Mouse (Mus musculus): Measurements from ENCODE around the gene Wsb2. TPM values are rescaled to one million over a fixed set of nuclear protein-coding genes. Genes with fewer than 3 reads are reported as not detected.
"Not testable (repeated sequence)": the region's sequence is repeated elsewhere in the genome, so short reads cannot be mapped to it uniquely, and the experiment has no call there.

The Wsb2 gene
- total RNA-seq, 1 experiment, result 76.7 TPM

GRCm38 (mm10) chr5:117370592-117370991, 13.5 kb downstream of the Wsb2 start:
- no peak for DNase-seq (ENCODE audit: low read depth, low spot score)
- in situ Hi-C loops (cut with MboI; ENCODE audit: low sequenced_read_pairs in 2 of 2, unreplicated experiment in 2 of 2), result no loop called here
- H3K4me1 ChIP-seq (ENCODE audit: control insufficient read depth in 2 of 2, insufficient read depth in 2 of 2, low read length in 2 of 2, poor library complexity in 1 of 2), result peaks cover 4 to 12% of the 10 kb centered on the region in 2 experiments; a peak in 2 of 4 replicates
- TF ChIP-seq CHD2 (IDR thresholded peaks at IDR 0.05; ENCODE audit: low read depth, low read length) (no peak), HCFC1 (IDR thresholded peaks at IDR 0.05; ENCODE audit: borderline replicate concordance, insufficient read depth, low read length) (no peak), ZC3H11A (IDR thresholded peaks at IDR 0.05; ENCODE audit: borderline replicate concordance, low read depth, low read length) (no peak), ZNF384 (IDR thresholded peaks at IDR 0.05; ENCODE audit: low read depth, low read length) (no peak)
- H3K36me3 ChIP-seq (ENCODE audit: control insufficient read depth, insufficient read depth, low read length, poor library complexity, severe bottlenecking), result peaks cover 85% of the 10 kb centered on the region
- H3K27ac ChIP-seq (ENCODE audit: insufficient read depth, low read depth, low read length, poor library complexity, severe bottlenecking), result no peak overlapping the region
- no peak overlapping the region for H3K4me3 ChIP-seq (ENCODE audit: insufficient read depth in 1 of 2, low read depth in 1 of 2, low read length in 2 of 2, poor library complexity in 1 of 2, severe bottlenecking in 1 of 2)
- H3K9ac ChIP-seq (ENCODE audit: insufficient read depth, low read depth, low read length, poor library complexity, severe bottlenecking), result no peak overlapping the region
- H3K9me3 ChIP-seq (ENCODE audit: control insufficient read depth, insufficient read depth, low read depth, low read length), result no peaks in the 10 kb centered on the region

GRCm38 (mm10) chr5:117373418-117373817, 16.3 kb downstream of the Wsb2 start:
- Histone ChIP-seq H3K36me3 (ENCODE audit: control insufficient read depth, insufficient read depth, low read length, poor library complexity, severe bottlenecking) (peaks cover 86% of the 10 kb centered on the region), H3K4me1 (ENCODE audit: control insufficient read depth in 2 of 2, insufficient read depth in 2 of 2, low read length in 2 of 2, poor library complexity in 1 of 2) (peaks cover 0 to 7% of the 10 kb centered on the region in 2 experiments; a peak in 1 of 4 replicates), H3K9me3 (ENCODE audit: control insufficient read depth, insufficient read depth, low read depth, low read length) (no peaks in the 10 kb centered on the region), H3K9ac (ENCODE audit: insufficient read depth, low read depth, low read length, poor library complexity, severe bottlenecking) (no peak overlapping the region), H3K27ac (ENCODE audit: insufficient read depth, low read depth, low read length, poor library complexity, severe bottlenecking) (no peak overlapping the region), H3K4me3 (ENCODE audit: insufficient read depth in 1 of 2, low read depth in 1 of 2, low read length in 2 of 2, poor library complexity in 1 of 2, severe bottlenecking in 1 of 2) (no peak overlapping the region)
- TF ChIP-seq ZNF384 (IDR thresholded peaks at IDR 0.05; ENCODE audit: low read depth, low read length) (no peak), CHD2 (IDR thresholded peaks at IDR 0.05; ENCODE audit: low read depth, low read length) (no peak), HCFC1 (IDR thresholded peaks at IDR 0.05; ENCODE audit: borderline replicate concordance, insufficient read depth, low read length) (no peak), ZC3H11A (IDR thresholded peaks at IDR 0.05; ENCODE audit: borderline replicate concordance, low read depth, low read length) (no peak)
- in situ Hi-C loops (cut with MboI; ENCODE audit: low sequenced_read_pairs in 2 of 2, unreplicated experiment in 2 of 2), result no loop called here
- no peak for DNase-seq (ENCODE audit: low read depth, low spot score)

- Histone ChIP-seq H3K9me3 (ENCODE audit: control insufficient read depth, insufficient read depth, low read depth, low read length) (no peaks in the 10 kb centered on the region), H3K4me1 (ENCODE audit: control insufficient read depth in 2 of 2, insufficient read depth in 2 of 2, low read length in 2 of 2, poor library complexity in 1 of 2) (peaks cover 0 to 7% of the 10 kb centered on the region in 2 experiments; a peak in 1 of 4 replicates), H3K9ac (ENCODE audit: insufficient read depth, low read depth, low read length, poor library complexity, severe bottlenecking) (no peak overlapping the region), H3K4me3 (ENCODE audit: insufficient read depth in 1 of 2, low read depth in 1 of 2, low read length in 2 of 2, poor library complexity in 1 of 2, severe bottlenecking in 1 of 2) (no peak overlapping the region), H3K36me3 (ENCODE audit: control insufficient read depth, insufficient read depth, low read length, poor library complexity, severe bottlenecking) (peaks cover 84% of the 10 kb centered on the region), H3K27ac (ENCODE audit: insufficient read depth, low read depth, low read length, poor library complexity, severe bottlenecking) (no peak overlapping the region)
- TF ChIP-seq ZNF384 (IDR thresholded peaks at IDR 0.05; ENCODE audit: low read depth, low read length), result no peak
- no peak for TF ChIP-seq ZC3H11A (IDR thresholded peaks at IDR 0.05; ENCODE audit: borderline replicate concordance, low read depth, low read length)
- TF ChIP-seq HCFC1 (IDR thresholded peaks at IDR 0.05; ENCODE audit: borderline replicate concordance, insufficient read depth, low read length), result no peak
- TF ChIP-seq CHD2 (IDR thresholded peaks at IDR 0.05; ENCODE audit: low read depth, low read length), result no peak
- no peak for TF ChIP-seq MAFK (IDR thresholded peaks at IDR 0.05; ENCODE audit: insufficient read depth, low read depth, low read length)
- in situ Hi-C loops (cut with MboI; ENCODE audit: low sequenced_read_pairs in 2 of 2, unreplicated experiment in 2 of 2), result no loop called here
- DNase-seq (ENCODE audit: low read depth, low spot score), result no peak
Measured at GRCm38 (mm10) chr5:117374372-117375049, 17.4 kb downstream of the Wsb2 start.

- no peak overlapping the region for H3K9ac ChIP-seq (ENCODE audit: insufficient read depth, low read depth, low read length, poor library complexity, severe bottlenecking)
- no peak for TF ChIP-seq HCFC1 (IDR thresholded peaks at IDR 0.05; ENCODE audit: borderline replicate concordance, insufficient read depth, low read length)
- TF ChIP-seq CHD2 (IDR thresholded peaks at IDR 0.05; ENCODE audit: low read depth, low read length), result no peak
- TF ChIP-seq MAFK (IDR thresholded peaks at IDR 0.05; ENCODE audit: insufficient read depth, low read depth, low read length), result no peak
- TF ChIP-seq ZNF384 (IDR thresholded peaks at IDR 0.05; ENCODE audit: low read depth, low read length), result no peak
- H3K4me3 ChIP-seq (ENCODE audit: insufficient read depth in 1 of 2, low read depth in 1 of 2, low read length in 2 of 2, poor library complexity in 1 of 2, severe bottlenecking in 1 of 2), result no peak overlapping the region
- DNase-seq (ENCODE audit: low read depth, low spot score), result no peak
- peaks cover 0 to 7% of the 10 kb centered on the region in 2 experiments; a peak in 1 of 4 replicates for H3K4me1 ChIP-seq (ENCODE audit: control insufficient read depth in 2 of 2, insufficient read depth in 2 of 2, low read length in 2 of 2, poor library complexity in 1 of 2)
- no peak overlapping the region for H3K27ac ChIP-seq (ENCODE audit: insufficient read depth, low read depth, low read length, poor library complexity, severe bottlenecking)
- H3K9me3 ChIP-seq (ENCODE audit: control insufficient read depth, insufficient read depth, low read depth, low read length), result no peaks in the 10 kb centered on the region
- peaks cover 83% of the 10 kb centered on the region for H3K36me3 ChIP-seq (ENCODE audit: control insufficient read depth, insufficient read depth, low read length, poor library complexity, severe bottlenecking)
- in situ Hi-C loops (cut with MboI; ENCODE audit: low sequenced_read_pairs in 2 of 2, unreplicated experiment in 2 of 2), result no loop called here
Measured at GRCm38 (mm10) chr5:117376331-117376761, 19.2 kb downstream of the Wsb2 start.

- Histone ChIP-seq H3K36me3 (ENCODE audit: control insufficient read depth, insufficient read depth, low read length, poor library complexity, severe bottlenecking) (peaks cover 85% of the 10 kb centered on the region), H3K4me1 (ENCODE audit: control insufficient read depth in 2 of 2, insufficient read depth in 2 of 2, low read length in 2 of 2, poor library complexity in 1 of 2) (peaks cover 0 to 12% of the 10 kb centered on the region in 2 experiments; a peak in 1 of 4 replicates)
- DNase-seq (ENCODE audit: low read depth, low spot score); H3K27ac ChIP-seq (ENCODE audit: insufficient read depth, low read depth, low read length, poor library complexity, severe bottlenecking); H3K9me3 ChIP-seq (ENCODE audit: control insufficient read depth, insufficient read depth, low read depth, low read length); in situ Hi-C loops (cut with MboI; ENCODE audit: low sequenced_read_pairs in 2 of 2, unreplicated experiment in 2 of 2); H3K9ac ChIP-seq (ENCODE audit: insufficient read depth, low read depth, low read length, poor library complexity, severe bottlenecking); H3K4me3 ChIP-seq (ENCODE audit: insufficient read depth in 1 of 2, low read depth in 1 of 2, low read length in 2 of 2, poor library complexity in 1 of 2, severe bottlenecking in 1 of 2): not testable (repeated sequence)
Measured at GRCm38 (mm10) chr5:117377731-117378130, 20.6 kb downstream of the Wsb2 start.

Data from ES-E14 (cell line).